ENCODE assay signal across 24 mouse cellular contexts in the genomic region with DNA sequence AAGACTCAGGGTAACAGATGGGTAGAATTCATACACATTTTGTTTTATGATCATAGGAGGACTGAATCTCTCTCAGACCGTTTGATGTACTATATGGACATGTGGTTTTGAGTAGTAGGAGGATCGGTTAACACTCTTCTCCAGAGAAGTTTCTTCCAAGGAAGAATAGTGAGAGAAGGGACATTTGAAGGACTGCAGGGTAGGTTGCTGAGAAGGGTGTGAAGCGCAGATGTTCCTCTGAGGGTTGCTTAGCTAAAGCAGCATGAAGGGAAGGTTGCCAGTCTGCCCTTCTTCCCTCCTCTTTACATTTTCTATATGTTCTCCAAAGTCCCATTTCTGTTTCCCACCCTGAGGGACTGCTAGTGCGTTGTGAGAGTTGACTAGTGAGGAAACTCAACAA. TPM values are rescaled to one million over a fixed set of nuclear protein-coding genes. Genes with fewer than 3 reads are reported as not detected.
DNase-seq lines count a peak whose midpoint lies in the region; TF ChIP-seq lines count a peak whose summit lies in the region.
"Had no signal": no experiment of that assay in that cellular context is flagged by ENCODE, and none has a peak within 500 bp of the region (broad histone marks: within the 10 kb centered on the region; RNA-seq: fewer than 3 reads in every experiment).

No protein-coding gene starts in this region.

- no peak for TF ChIP-seq POLR2A in thymus, adult 2 months (IDR thresholded peaks at IDR 0.05; ENCODE audit: control insufficient read depth, extremely low read depth, insufficient read depth, low read length, poor library complexity)
- TF ChIP-seq POLR2A in embryonic fibroblast, embryonic 13.5 days (IDR thresholded peaks at IDR 0.05; ENCODE audit: low read depth, low read length) = no peak

- WGBS in thymus, adult 2 months = 95% methylated on average over 4 of the region's 4 CpGs

- peak overlapping the region; percentile 72 for H3K27ac ChIP-seq in gastrocnemius, adult 2 months
- 0 out of 2 replicates have a peak overlapping the region, but pooled peaks have one; percentile 25 for H3K27ac ChIP-seq in thymus, adult 2 months (ENCODE audit: control insufficient read depth, insufficient read depth, low read length)
- peak overlapping the region; percentile 65 for H3K27ac ChIP-seq in embryonic fibroblast, embryonic 13.5 days (ENCODE audit: insufficient read depth, low read length)
- H3K27ac ChIP-seq: limb, embryonic 15.5 days; neural tube, embryonic 12.5 days had no signal

- H3K4me1 ChIP-seq in thymus, adult 2 months (replicated peaks; ENCODE audit: control insufficient read depth, insufficient read depth, low read length) = no peaks in the 10 kb centered on the region
- peaks cover 8% of the 10 kb centered on the region for H3K4me1 ChIP-seq in embryonic fibroblast, embryonic 13.5 days (ENCODE audit: control insufficient read depth, insufficient read depth, low read length)
- H3K4me1 ChIP-seq: neural tube, embryonic 12.5 days had no signal

- intact Hi-C loops in gastrocnemius, adult 2 months (cut with DNase I) = no loop called here

- TF ChIP-seq CTCF in gastrocnemius, adult 2 months (IDR thresholded peaks at IDR 0.05) = no peak
- no peak for TF ChIP-seq CTCF in thymus, adult 2 months (IDR thresholded peaks at IDR 0.05; ENCODE audit: borderline replicate concordance, control insufficient read depth, extremely low read depth, insufficient read depth, low read length, poor library complexity)
- no peak for TF ChIP-seq CTCF in embryonic fibroblast, embryonic 13.5 days (IDR thresholded peaks at IDR 0.05; ENCODE audit: borderline replicate concordance, insufficient read depth, low read length)

- DNase-seq in gastrocnemius, adult 2 months = no peak
- no peak for DNase-seq in gastrocnemius, adult 8-10 months (ENCODE audit: low spot score in 2 of 2)
- DNase-seq in thymus, adult 2 months = no peak
- DNase-seq in thymus, postnatal 0 days (ENCODE audit: low spot score) = no peak
- no peak for DNase-seq in kidney, adult 18-20 months
- DNase-seq in layer of hippocampus, adult 18-20 months (ENCODE audit: low spot score in 2 of 2) = no peak
- no peak for DNase-seq in layer of hippocampus, adult 8-10 months (ENCODE audit: low spot score in 2 of 2)
- DNase-seq: adrenal gland, postnatal 25 days; cerebellum, adult 9-11 months; gastrocnemius, postnatal 25 days; heart, adult 2 months; heart, postnatal 4 days; kidney, adult 11 months; kidney, postnatal 14 days; lung, postnatal 4 days; right cerebral cortex, postnatal 4 days had no signal

- no peaks in the 10 kb centered on the region for H3K27me3 ChIP-seq in thymus, adult 2 months (ENCODE audit: control insufficient read depth, insufficient read depth, low read length)
- H3K27me3 ChIP-seq: CH12.LX; limb, embryonic 15.5 days; neural tube, embryonic 12.5 days had no signal

- no peaks in the 10 kb centered on the region for H3K36me3 ChIP-seq in thymus, adult 2 months (ENCODE audit: control insufficient read depth, insufficient read depth, low read length)
- H3K36me3 ChIP-seq: limb, embryonic 15.5 days had no signal

- H3K4me3 ChIP-seq in gastrocnemius, adult 2 months = no peak overlapping the region
- no peak overlapping the region for H3K4me3 ChIP-seq in thymus, adult 2 months (ENCODE audit: control insufficient read depth, insufficient read depth, low read length)
- H3K4me3 ChIP-seq in embryonic fibroblast, embryonic 13.5 days (ENCODE audit: insufficient read depth, low read length) = no peak overlapping the region
- H3K4me3 ChIP-seq: heart, adult 2 months; limb, embryonic 15.5 days; neural tube, embryonic 12.5 days had no signal

RNA-seq across cellular contexts. Expression of a gene that starts 20.3 kb away (rescaled TPM):
- total RNA-seq in gastrocnemius, adult 2 months (2021) = 10 to 100 TPM; 17.0 to 21.3 TPM
- total RNA-seq in gastrocnemius, adult 8-10 months (2022) = 10 to 100 TPM; 16.7 to 20.6 (median 19.1) TPM
- polyA plus RNA-seq in thymus, adult 2 months (2012; rRNA removed) = 1.8 and 2.3 TPM in 2 replicates
- polyA plus RNA-seq in thymus, postnatal 0 days (2015; fragmentation: Nextera tagmentation; extraction: Ambion mirVana) = 0.79 and 0.84 TPM in 2 replicates
- 0.55 and 2.4 TPM in 2 replicates for polyA plus RNA-seq in embryonic fibroblast, embryonic 13.5 days (2011; ENCODE audit: insufficient read length, low read depth, missing spikeins)
- 10 to 100 TPM; 14.5 to 15.1 TPM for total RNA-seq in layer of hippocampus, adult 18-20 months (2021)
- 10 to 100 TPM; 17.7 to 23.3 (median 19.2) TPM for total RNA-seq in layer of hippocampus, adult 8-10 months (2022)
- total RNA-seq: CH12.LX, MEL had no signal

RNA-seq across cellular contexts. Expression of a gene that starts 28.0 kb away (rescaled TPM):
- not detected for total RNA-seq in gastrocnemius, adult 2 months (2021)
- under 1 TPM in 1 of 4 experiments, not detected in 3; 0.17 TPM for total RNA-seq in gastrocnemius, adult 8-10 months (2022)
- polyA plus RNA-seq in thymus, adult 2 months (2012; rRNA removed) = not detected in 2 replicates
- not detected in 2 replicates for polyA plus RNA-seq in thymus, postnatal 0 days (2015; fragmentation: Nextera tagmentation; extraction: Ambion mirVana)
- not detected in 2 replicates for polyA plus RNA-seq in embryonic fibroblast, embryonic 13.5 days (2011; ENCODE audit: insufficient read length, low read depth, missing spikeins)
- not detected for total RNA-seq in layer of hippocampus, adult 18-20 months (2021)
- total RNA-seq in layer of hippocampus, adult 8-10 months (2022) = under 1 TPM in 1 of 4 experiments, not detected in 3; 0.25 TPM
- total RNA-seq: adrenal gland, postnatal 25 days; CH12.LX; gastrocnemius, postnatal 25 days; heart, postnatal 4 days; MEL had no signal
- polyA plus RNA-seq: heart, embryonic 14.5 days; limb, embryonic 15.5 days; midbrain, embryonic 11.5 days; neural tube, embryonic 12.5 days; stomach, embryonic 16.5 days had no signal
